Mouse (Mus musculus): ENCODE data around the gene Otulin. TPM values are rescaled to one million over a fixed set of nuclear protein-coding genes. Genes with fewer than 3 reads are reported as not detected.

Gene Otulin
- total RNA-seq, 2 experiments from 2014 or later, result 18.8 to 21.4 TPM

DNA sequence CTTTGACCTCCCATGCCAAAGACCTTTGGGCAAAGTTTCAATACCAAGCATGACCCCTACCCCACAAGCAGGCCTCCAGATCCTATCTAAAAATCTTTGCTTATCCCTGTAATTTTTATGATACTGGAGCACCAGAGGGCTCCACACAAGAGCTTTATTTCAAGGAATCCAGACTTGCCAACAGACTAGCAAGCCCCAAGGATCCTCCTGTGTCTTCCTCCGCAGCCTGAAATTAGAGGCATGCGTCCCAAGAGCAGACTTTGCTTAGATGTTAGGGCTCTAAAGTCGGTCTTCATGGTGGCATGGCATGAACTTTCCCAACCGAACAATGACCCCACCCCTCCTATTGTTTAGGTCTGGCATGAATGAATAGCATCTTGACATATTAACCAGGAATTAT is 94.8 kb downstream of the Otulin start:
- TF ChIP-seq CTCF (IDR thresholded peaks at IDR 0.05), result no peak; the same call in none of the 2 replicates
- intact Hi-C loops (cut with DNase I), result loop anchor here (2.0 kb wide), 1 partner anchor 69 kb away; the partner anchor contains the start of gene Ank
- Histone ChIP-seq H3K4me3 (no peak overlapping the region), H3K27ac (peak overlapping the region; percentile 92)
- DNase-seq (ENCODE audit: extremely low spot score in 1 of 2, low spot score in 2 of 2), result no peak

DNA sequence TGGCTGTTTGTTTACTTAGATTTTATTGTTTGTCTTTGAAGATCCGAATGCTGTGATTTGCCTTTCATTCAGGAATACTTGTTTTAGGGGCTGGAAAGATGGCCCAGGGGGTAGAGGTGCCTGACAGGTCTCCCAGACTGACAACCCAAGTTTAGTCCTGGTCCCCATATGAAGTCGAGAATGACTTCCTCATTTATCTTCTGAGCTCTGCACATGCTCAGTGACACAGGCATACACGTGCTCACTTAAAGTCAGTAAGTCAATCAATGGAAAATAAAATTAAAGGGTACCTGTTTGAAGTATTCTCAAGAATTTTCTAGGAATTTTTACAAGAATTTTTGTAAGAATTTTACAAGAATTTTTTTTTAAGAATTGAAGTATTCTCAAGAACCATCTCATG is 97.5 kb downstream of the Otulin start:
- intact Hi-C loops (cut with DNase I), result no loop called here
- TF ChIP-seq CTCF (IDR thresholded peaks at IDR 0.05), result no peak
- no peak for DNase-seq (ENCODE audit: extremely low spot score in 1 of 2, low spot score in 2 of 2)
- H3K4me3 ChIP-seq, result no peak overlapping the region
- H3K27ac ChIP-seq, result peak overlapping the region; percentile 15; the same call in 1 of the 2 replicates

DNA sequence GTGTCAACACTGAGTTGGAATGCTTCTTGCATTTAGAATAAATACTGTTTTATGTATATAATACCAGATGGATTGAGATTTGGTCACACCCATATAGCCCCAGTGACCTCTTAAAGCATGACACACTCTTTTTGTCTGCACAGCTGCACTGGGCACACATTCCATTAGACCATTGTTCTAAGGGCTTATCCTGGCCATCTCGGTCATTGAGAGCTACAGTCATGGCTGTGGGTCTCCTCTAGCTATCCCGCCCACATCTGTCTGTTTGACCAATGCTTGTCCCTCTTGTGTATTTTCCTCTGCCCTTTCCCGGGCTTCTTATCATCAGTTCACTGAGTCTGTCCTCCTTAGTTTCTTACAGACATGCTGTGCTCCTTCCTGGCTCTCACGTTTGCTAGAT is 100.5 kb downstream of the Otulin start:
- no peak for DNase-seq (ENCODE audit: extremely low spot score in 1 of 2, low spot score in 2 of 2)
- TF ChIP-seq CTCF (IDR thresholded peaks at IDR 0.05), result no peak
- intact Hi-C loops (cut with DNase I), result no loop called here
- Histone ChIP-seq H3K4me3 (no peak overlapping the region), H3K27ac (no peak overlapping the region)

DNA sequence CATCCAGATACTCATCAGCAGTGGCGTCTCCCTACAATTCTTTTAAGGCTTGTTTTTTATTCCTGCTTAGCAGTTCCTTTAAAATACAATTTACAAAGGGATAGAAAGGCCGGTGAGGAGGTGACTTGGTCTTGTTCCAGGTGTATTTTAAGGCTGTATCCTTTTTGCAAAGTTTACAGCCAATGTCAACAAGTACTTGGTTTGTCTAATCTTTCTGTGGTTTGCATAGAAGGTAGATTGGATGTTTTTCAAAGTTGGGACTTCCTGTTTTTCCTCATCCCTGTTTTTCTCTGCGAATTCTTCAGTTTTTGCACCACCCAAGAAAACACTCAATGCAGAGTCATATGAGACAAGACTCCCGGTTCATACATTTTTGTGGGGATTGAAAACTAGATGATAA is 101.6 kb downstream of the Otulin start:
- DNase-seq (ENCODE audit: extremely low spot score in 1 of 2, low spot score in 2 of 2), result no peak
- intact Hi-C loops (cut with DNase I), result no loop called here

DNA sequence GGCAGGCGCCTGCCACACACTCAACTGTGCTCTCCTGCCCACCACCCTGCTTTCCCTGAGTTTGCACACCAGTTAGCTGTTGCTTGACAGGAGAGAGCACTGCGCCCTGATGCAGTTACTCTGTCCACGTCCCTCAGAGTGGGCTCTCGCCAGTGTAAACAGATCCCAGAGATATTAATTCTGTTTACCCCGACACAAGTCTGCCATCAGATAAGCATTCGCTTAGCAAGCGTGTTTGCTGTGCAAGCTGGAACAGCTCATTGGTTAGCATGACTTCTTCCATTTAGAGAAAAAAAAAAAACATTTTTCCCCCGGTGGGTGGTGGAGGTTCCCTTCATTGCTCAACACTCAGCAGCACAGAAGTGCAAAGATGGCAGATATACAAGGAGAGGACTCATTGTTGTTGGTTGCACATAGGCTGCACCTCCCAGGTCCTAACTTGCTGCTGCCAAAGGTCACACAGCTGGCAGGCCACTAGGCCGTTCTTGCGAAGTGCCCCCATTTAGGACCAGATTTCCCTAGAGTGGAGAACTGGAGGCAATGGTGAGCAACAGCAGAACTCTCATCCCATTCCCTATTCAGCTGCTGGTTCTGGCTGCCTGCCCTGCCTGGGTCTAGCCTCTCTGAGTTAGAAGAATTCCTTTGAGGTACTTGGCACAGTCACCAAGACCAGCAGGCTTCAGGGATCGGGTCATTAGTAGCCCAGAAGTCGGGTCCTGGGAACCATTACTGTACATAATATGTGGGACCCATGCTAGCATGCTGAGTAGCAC is 105.1 kb downstream of the Otulin start:
- Histone ChIP-seq H3K4me3 (no peak overlapping the region), H3K27ac (peak overlapping the region; percentile 22)
- DNase-seq (ENCODE audit: extremely low spot score in 1 of 2, low spot score in 2 of 2), result no peak
- no peak for TF ChIP-seq CTCF (IDR thresholded peaks at IDR 0.05)
- intact Hi-C loops (cut with DNase I), result no loop called here

More for the DNA sequence above, 101.6 kb downstream of the Otulin start:
- no peak for TF ChIP-seq CTCF (IDR thresholded peaks at IDR 0.05)
- Histone ChIP-seq H3K27ac (no peak overlapping the region), H3K4me3 (no peak overlapping the region)

DNA sequence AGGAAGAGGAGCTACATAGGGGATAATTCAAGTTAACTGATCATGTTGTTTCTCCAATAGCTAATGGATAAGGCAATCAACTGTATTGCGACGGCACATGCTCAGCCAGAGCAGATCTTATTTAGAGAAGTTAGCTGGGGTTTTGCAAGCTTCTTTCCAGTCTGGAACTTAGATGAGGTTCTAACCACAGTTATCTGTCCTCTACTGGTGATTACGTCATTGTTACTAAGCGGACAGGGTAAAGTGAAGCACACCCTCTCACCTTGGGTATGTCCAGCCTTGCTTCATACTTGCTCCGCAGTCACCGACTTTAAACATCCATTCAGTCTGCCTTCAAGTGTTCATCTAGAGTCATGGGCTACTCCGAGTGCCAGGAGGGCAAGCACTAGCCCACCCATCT is 110.6 kb downstream of the Otulin start:
- no peak for TF ChIP-seq CTCF (IDR thresholded peaks at IDR 0.05)
- intact Hi-C loops (cut with DNase I), result no loop called here
- Histone ChIP-seq H3K4me3 (no peak overlapping the region), H3K27ac (no peak overlapping the region)
- DNase-seq (ENCODE audit: extremely low spot score in 1 of 2, low spot score in 2 of 2), result no peak

DNA sequence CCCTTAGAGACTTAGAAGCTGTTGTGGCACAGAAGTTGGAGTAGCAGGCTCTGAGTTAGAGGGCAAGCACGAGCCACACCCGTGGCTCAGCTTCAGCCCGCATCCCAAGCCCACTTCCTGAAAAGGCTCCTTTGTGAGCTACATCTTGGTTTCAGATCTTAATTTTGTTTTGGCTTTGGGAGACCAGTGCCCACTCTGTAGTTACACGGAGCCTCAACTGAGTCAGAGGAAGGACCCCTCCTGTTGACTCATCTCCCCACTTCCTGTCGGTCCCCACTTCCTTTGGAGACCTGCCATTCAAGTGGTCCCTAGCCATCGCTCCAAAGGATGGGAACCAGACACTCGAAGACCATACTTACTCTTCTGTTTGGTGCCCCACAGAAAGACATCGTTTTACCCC is 112.5 kb downstream of the Otulin start:
- no peak for DNase-seq (ENCODE audit: extremely low spot score in 1 of 2, low spot score in 2 of 2)
- no peak for TF ChIP-seq CTCF (IDR thresholded peaks at IDR 0.05)
- Histone ChIP-seq H3K4me3 (no peak overlapping the region), H3K27ac (peak overlapping the region; percentile 2; the same call in 1 of the 2 replicates)
- intact Hi-C loops (cut with DNase I), result no loop called here

DNA sequence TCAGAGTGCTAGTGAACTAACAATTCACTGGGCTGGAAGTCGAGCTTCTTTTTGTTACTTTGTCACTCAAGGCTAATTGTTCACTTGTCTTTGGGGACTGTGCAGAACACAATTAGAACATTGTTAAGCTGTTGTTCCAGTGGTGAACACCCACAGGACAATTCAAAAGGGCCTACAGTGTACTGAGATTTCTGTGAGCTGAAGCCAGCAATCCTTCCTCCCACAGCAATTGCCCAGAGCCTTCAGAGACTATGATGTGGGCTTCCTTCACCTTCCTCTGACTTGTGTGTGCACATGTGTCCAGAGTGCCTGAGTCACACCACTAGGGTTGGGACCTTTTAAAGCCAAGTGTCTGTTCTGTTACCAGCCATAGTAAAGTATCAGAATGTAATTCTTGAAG is 113.6 kb downstream of the Otulin start:
- Histone ChIP-seq H3K4me3 (no peak overlapping the region), H3K27ac (peak overlapping the region; percentile 63)
- intact Hi-C loops (cut with DNase I), result no loop called here
- DNase-seq (ENCODE audit: extremely low spot score in 1 of 2, low spot score in 2 of 2), result no peak
- no peak for TF ChIP-seq CTCF (IDR thresholded peaks at IDR 0.05)

DNA sequence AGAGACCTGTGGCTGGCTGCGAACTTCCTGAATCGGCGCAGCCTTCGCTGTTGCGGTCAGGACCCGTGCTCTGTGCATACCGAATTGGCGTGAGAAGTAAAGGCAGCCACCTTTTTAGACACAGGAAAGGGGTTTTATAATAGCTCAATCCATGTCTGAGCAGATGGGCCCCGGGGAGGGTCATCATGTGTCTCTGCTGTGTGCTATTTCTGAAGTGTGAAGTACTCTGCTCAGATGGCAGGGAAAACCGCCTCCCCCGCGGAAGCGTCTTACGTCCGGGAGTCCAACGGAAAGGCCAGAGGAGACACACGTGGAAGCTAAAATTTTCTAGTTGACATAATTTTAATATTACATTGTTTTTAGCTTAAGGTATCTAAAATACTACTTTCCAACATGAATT is 121.5 kb downstream of the Otulin start:
- DNase-seq (ENCODE audit: extremely low spot score in 1 of 2, low spot score in 2 of 2), result peak; percentile 36 to 56
- Histone ChIP-seq H3K4me3 (no peak overlapping the region), H3K27ac (peak overlapping the region; percentile 65)
- intact Hi-C loops (cut with DNase I), result no loop called here
- TF ChIP-seq CTCF (IDR thresholded peaks at IDR 0.05), result no peak

DNA sequence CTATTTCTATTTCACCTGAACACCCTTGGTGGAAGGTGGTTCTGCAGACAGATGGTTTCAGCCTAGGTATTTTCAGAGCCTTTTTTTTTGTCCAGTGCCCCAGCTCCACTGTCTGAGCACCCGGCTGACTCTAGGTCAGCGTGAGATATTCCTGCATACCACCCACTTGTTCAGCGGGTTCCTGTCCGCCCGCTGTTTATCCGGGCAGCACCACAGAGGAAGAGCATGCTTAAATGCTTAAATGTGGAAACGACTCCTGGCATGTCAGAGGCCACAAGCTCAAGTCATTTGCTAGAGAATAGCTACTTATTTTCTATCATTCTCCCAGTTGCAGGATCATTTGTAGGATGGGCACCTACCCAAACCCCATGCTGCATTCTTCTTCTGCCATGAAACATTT is 122.3 kb downstream of the Otulin start:
- Histone ChIP-seq H3K27ac (peak overlapping the region; percentile 65; the same call in 1 of the 2 replicates), H3K4me3 (no peak overlapping the region)
- DNase-seq (ENCODE audit: extremely low spot score in 1 of 2, low spot score in 2 of 2), result no peak
- no peak for TF ChIP-seq CTCF (IDR thresholded peaks at IDR 0.05)
- intact Hi-C loops (cut with DNase I), result no loop called here

DNA sequence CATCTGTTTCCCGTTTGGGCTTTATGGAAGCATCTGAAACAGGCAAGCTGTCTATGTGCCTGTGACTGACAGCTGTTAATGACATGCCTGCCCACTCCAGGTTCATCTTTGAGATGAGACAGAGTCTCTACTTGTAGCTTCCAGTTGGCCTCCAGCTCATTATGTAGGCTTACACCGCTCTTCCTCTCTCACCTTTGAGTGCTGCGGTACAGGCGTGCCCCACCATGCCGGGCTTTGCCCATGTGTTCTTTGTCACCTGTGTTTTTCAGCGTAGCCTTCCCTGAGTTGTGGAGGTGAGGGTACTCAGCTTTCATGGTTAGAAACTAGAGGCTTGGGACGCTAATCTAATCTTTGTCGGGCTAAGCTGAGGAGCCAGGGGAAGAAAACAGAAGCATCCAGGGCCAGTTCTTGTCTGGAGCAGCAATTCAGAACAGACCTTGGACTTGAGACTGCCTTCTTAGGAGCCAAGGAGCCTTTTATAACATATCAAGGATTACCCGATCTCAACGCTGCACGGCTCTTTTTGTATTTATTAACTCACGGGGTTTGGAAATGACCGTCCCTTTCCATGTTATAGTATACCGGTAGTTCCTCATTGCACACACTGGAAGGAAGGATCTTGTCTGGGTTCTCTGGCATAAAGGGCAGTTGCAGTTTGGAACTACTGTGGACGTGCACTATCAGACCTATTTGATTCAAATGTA is 123.4 kb downstream of the Otulin start:
- intact Hi-C loops (cut with DNase I), result no loop called here
- no peak for TF ChIP-seq CTCF (IDR thresholded peaks at IDR 0.05)

DNA sequence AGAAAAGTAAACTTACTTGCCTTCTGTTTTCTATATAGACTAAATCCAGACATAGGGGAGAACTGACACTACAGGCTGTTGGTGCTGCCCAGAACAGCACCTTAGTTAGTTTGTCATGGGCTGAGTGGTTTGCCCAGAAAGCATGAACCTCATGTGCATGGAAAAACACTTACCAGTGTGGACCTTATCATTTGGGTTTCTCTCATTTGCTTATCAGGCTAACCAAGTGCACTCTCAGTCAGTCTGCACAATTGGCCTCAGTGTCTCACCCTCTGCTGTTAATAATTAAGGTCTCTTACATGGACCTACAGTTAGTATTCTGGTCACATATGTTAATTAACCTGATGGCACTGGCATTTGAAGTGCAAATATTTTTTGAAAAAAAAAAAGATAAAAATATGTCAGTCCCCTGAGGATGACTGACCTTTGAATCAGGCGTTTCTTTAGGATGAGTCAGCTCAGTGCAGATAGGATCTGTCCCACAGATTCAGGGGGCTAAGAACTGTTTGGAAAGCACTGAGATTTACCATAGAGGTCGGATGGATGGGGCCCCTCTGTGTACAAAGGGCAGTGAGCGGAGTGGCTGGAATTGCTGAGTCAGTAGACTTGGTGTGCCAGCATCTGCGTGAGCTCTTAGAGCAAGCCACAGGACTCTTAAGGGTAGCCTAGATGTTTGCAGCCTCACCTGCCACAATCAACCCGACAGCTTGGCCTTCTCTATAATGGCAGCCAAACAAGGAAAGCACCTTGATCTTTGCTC is 124.2 kb downstream of the Otulin start:
- Histone ChIP-seq H3K4me3 (no peak overlapping the region), H3K27ac (peak overlapping the region; percentile 24; the same call in 1 of the 2 replicates)
- intact Hi-C loops (cut with DNase I), result no loop called here
- no peak for DNase-seq (ENCODE audit: extremely low spot score in 1 of 2, low spot score in 2 of 2)
- TF ChIP-seq CTCF (IDR thresholded peaks at IDR 0.05), result no peak

More for the DNA sequence above, 123.4 kb downstream of the Otulin start:
- no peak overlapping the region for H3K4me3 ChIP-seq
- H3K27ac ChIP-seq, result 0 out of 2 replicates have a peak overlapping the region, but pooled peaks have one; percentile 24
- no peak for DNase-seq (ENCODE audit: extremely low spot score in 1 of 2, low spot score in 2 of 2)
